Mouse (Mus musculus) stomach, embryonic 14.5 days (tissue): Measurements from ENCODE around the gene Zfp706. TPM values are rescaled to one million over a fixed set of nuclear protein-coding genes. Genes with fewer than 3 reads are reported as not detected.
A peak's percentile ranks its signal among the peaks of the same experiment; 100 is the strongest.

Source experiments
- ATAC-seq: fragments of 200-750 bp; cut with Nextera tagmentation; 2 replicates; pipeline ENCODE4 v1.8.0; 2017; ENCODE audit warnings: low read depth, moderate TSS enrichment; ENCODE audit not compliant: insufficient number of reproducible peaks, insufficient read depth, low FRiP score
- H3K27ac ChIP-seq: fragments of 300-500 bp; sonication (generic); 2 replicates; pipeline ENCODE4 v1.5.1; 2014; ENCODE audit warnings: mild to moderate bottlenecking, low read length, moderate library complexity, mixed read lengths
- H3K27me3 ChIP-seq: fragments of 300-500 bp; sonication (generic); 2 replicates; pipeline ENCODE4 v1.6.1; 2014; ENCODE audit warnings: low read length, control low read depth, mixed read lengths; ENCODE audit not compliant: control insufficient read depth, insufficient read depth
- H3K36me3 ChIP-seq: fragments of 300-500 bp; sonication (generic); 2 replicates; pipeline ENCODE4 v1.6.1; 2014; ENCODE audit warnings: mild to moderate bottlenecking, control low read depth, low read length, moderate library complexity, mixed read lengths; ENCODE audit not compliant: control insufficient read depth, insufficient read depth
- H3K4me1 ChIP-seq: fragments of 300-500 bp; sonication (generic); 2 replicates; pipeline ENCODE4 v1.6.1; 2014; ENCODE audit warnings: low read length, control low read depth, mixed read lengths; ENCODE audit not compliant: control insufficient read depth, insufficient read depth
- H3K4me2 ChIP-seq: fragments of 300-500 bp; sonication (generic); replicated peaks from 2 replicates; pipeline ENCODE4 v1.6.1; 2014; ENCODE audit warnings: low read depth, low read length, control low read depth
- H3K4me3 ChIP-seq: fragments of 300-500 bp; sonication (generic); 2 replicates; pipeline ENCODE4 v1.5.1; 2014; ENCODE audit warnings: low read depth, low read length, control low read depth
- H3K9ac ChIP-seq: fragments of 300-500 bp; sonication (generic); replicated peaks from 2 replicates; pipeline ENCODE4 v1.6.1; 2014; ENCODE audit warnings: low read depth, mild to moderate bottlenecking, control low read depth, low read length, moderate library complexity, mixed read lengths
- H3K9me3 ChIP-seq: fragments of 300-500 bp; sonication (generic); 2 replicates; pipeline ENCODE4 v1.6.1; 2016; ENCODE audit warnings: low read depth, low read length, control low read depth; ENCODE audit not compliant: control insufficient read depth
- WGBS: fragments of 180-500 bp; shearing (Covaris S2); extraction: QIAGEN DNeasy Blood & Tissue Kit; methylation state at CpG from one replicate; pipeline ENCODE4 v1.1.7; 2014; 5-methylcytosine and 5-hydroxymethylcytosine counted together
- polyA plus RNA-seq: library from polyadenylated mRNA; unstranded; fragments of >200 nt; fragmentation: Nextera tagmentation; extraction: Ambion mirVana; gene quantifications from 2 replicates; pipeline ENCODE4 v1.2.1, GENCODE M21; 2014

Gene Zfp706
- polyA plus RNA-seq, 1 experiment from 2014 or later: 417 TPM

DNA sequence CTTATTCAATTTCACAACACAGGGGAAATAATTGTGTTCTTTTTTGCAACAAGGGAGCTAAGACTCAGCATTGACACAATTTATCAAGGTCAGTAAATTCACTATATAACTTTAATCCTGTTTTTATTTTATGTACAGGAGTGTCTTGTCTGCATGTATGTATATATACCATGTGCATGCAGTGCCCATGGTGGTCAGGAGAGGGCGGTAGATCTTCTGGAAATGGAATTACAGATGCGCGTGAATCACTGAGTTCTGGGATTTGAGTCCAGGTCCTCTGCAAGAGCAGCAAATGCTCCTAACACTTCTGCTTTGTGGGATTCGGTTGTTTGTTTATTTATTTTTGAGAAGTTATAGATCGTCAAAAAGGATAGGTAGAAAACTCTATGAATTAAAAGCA is 37.8 kb downstream of the Zfp706 start:
- no peak overlapping the region for H3K27ac ChIP-seq
- H3K4me2 ChIP-seq: no peak overlapping the region
- H3K9ac ChIP-seq: no peak overlapping the region
- no peak overlapping the region for H3K4me3 ChIP-seq
- H3K9me3 ChIP-seq: no peaks in the 10 kb centered on the region
- H3K27me3 ChIP-seq: no peaks in the 10 kb centered on the region
- 0 out of 2 replicates have a peak, but pooled peaks cover 8% of the 10 kb centered on the region for H3K4me1 ChIP-seq
- H3K36me3 ChIP-seq: no peaks in the 10 kb centered on the region
- WGBS: 85% methylated on average over 5 of the region's 5 CpGs
- no peak for ATAC-seq

DNA sequence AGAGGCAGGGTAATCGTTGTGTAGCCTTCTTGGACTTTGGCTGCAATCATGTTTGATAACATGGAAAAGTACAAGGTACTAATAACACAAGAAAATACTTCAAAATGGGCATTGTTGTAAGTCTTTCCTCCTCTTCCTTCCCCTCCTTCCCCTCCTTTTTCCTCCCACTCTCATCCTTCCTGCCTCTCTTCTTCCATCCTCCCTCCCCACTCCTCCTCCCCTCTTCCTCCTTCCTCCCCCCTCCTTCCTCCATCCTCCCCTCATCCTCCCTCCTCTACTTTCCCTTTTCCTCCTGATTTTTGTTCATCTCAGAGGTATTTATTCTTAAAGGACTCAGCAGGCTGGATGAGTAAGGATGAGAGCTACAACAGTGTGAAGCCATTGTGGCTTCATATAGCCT is 39.3 kb downstream of the Zfp706 start:
- Histone ChIP-seq H3K4me3 (no peak overlapping the region), H3K36me3 (no peaks in the 10 kb centered on the region), H3K4me1 (0 out of 2 replicates have a peak, but pooled peaks cover 8% of the 10 kb centered on the region), H3K9ac (no peak overlapping the region), H3K9me3 (no peaks in the 10 kb centered on the region), H3K27me3 (no peaks in the 10 kb centered on the region), H3K27ac (no peak overlapping the region), H3K4me2 (peak overlapping the region; percentile 11)
- no peak for ATAC-seq
- WGBS: 52% methylated on average over 1 of the region's 1 CpGs

DNA sequence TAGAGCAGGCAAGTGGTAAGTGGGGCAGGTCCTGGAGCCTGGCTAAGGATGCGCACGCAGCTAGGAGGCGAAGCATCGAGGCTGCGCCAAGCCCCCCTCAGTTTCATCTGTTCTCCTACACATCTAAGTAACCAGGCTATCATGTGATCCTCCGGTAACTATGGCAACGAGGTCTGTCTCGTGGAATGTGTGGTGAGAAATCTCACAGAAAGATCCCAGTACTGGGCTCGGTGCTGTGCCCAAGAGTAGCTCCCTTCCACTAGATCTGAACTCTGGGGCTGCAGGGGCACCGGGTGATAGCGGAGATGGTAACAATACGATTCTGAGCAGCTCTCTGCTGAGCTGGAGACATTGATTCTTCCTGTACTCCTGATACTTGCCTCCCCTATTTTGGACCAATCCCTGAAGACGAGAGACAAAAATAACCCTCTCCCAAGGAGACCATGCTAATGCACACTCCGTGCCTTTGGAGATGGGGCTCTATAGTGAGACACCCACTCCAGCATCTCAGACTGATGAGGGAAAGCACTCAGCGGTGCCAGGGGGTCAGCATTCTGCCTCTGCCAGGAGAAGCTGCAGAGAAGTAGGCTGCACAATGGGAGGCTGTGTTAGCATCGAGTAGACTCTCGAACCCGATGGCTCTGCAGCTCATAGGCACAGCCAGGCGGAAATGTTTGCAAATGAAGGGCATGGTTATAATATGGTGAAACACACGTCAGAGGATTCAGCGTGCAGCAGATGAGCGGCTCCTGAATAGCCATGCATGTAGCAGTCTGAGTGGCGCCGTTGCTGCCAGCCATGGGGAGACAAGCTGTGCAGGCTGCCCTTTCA is 40.0 kb downstream of the Zfp706 start:
- Histone ChIP-seq H3K4me1 (0 out of 2 replicates have a peak, but pooled peaks cover 8% of the 10 kb centered on the region), H3K9ac (no peak overlapping the region), H3K27ac (no peak overlapping the region), H3K4me3 (0 out of 2 replicates have a peak overlapping the region, but pooled peaks have one; percentile 0), H3K9me3 (no peaks in the 10 kb centered on the region), H3K36me3 (no peaks in the 10 kb centered on the region), H3K27me3 (no peaks in the 10 kb centered on the region), H3K4me2 (peak overlapping the region; percentile 11)
- 33% methylated on average over 24 of the region's 24 CpGs for WGBS
- peak; percentile 60 for ATAC-seq

DNA sequence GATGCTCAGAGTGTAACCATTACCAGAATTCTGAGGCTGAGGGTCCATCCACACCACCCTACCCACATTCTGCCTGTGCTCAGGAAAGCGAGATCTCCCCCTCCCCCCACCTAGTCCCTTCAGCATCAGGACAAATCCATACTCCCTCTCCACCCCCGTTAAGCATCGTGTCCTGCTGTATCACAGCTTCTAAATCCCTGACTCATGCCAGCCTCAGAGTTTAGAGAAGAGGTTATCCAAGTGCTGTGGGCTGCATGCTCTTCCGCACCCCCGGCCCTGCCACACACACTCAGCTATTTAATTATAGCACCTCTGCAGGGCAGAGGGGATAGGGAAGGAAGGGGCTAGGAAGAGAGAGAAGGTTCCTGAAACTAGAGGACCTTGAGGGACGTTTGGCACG is 40.6 kb downstream of the Zfp706 start:
- Histone ChIP-seq H3K36me3 (no peaks in the 10 kb centered on the region), H3K4me1 (0 out of 2 replicates have a peak, but pooled peaks cover 8% of the 10 kb centered on the region), H3K9me3 (no peaks in the 10 kb centered on the region), H3K27me3 (no peaks in the 10 kb centered on the region), H3K9ac (no peak overlapping the region), H3K4me2 (peak overlapping the region; percentile 11), H3K4me3 (no peak overlapping the region), H3K27ac (no peak overlapping the region)
- WGBS: 39% methylated on average over 7 of the region's 7 CpGs
- peak; percentile 18; the same call in 1 of the 2 replicates for ATAC-seq

DNA sequence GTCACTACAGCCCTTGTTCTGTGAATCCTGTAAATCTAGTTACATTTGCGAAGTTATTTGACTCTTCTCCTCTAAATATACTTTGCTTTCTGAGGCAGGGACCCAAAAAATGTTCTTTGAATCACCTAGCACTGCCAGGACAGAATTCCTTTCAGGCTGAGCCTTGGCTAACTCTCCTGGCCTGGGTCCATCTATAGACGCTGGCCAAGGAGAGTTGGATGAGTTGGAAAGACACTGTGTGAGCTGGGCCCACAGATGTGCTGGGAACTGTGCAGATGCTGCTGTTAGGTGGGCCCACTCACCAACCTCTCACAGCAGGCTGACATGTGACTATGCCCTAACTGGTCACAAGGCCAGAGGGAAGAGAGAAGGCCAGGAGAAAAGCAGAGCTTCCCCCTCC is 41.1 kb downstream of the Zfp706 start:
- Histone ChIP-seq H3K36me3 (no peaks in the 10 kb centered on the region), H3K4me2 (no peak overlapping the region), H3K9me3 (no peaks in the 10 kb centered on the region), H3K9ac (no peak overlapping the region), H3K4me1 (0 out of 2 replicates have a peak, but pooled peaks cover 8% of the 10 kb centered on the region), H3K4me3 (no peak overlapping the region), H3K27me3 (no peaks in the 10 kb centered on the region), H3K27ac (no peak overlapping the region)
- ATAC-seq: no peak
- 78% methylated on average over 2 of the region's 2 CpGs for WGBS

DNA sequence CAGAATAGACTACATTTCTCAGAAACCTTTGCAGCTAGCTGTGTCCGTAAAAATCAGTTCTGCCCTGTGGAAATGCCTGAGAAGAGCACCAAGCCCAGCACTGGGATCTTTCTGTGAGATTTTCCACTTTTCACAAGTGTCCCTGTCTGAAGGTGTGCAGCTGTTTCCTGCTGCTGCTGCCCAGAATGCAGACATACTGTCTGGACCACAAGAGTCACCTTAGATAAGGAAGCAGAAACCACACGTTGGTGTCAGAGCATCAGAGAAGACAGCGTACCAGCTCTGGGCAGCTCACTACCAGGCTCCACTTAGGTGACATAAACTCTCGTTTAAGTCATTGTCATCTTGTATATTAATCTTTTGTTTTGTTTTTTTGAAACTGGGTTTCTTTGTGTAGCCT is 41.8 kb downstream of the Zfp706 start:
- Histone ChIP-seq H3K9ac (no peak overlapping the region), H3K4me3 (no peak overlapping the region), H3K27me3 (no peaks in the 10 kb centered on the region), H3K27ac (no peak overlapping the region), H3K9me3 (no peaks in the 10 kb centered on the region), H3K4me1 (0 out of 2 replicates have a peak, but pooled peaks cover 8% of the 10 kb centered on the region), H3K4me2 (no peak overlapping the region), H3K36me3 (no peaks in the 10 kb centered on the region)
- 71% methylated on average over 4 of the region's 4 CpGs for WGBS
- no peak for ATAC-seq

DNA sequence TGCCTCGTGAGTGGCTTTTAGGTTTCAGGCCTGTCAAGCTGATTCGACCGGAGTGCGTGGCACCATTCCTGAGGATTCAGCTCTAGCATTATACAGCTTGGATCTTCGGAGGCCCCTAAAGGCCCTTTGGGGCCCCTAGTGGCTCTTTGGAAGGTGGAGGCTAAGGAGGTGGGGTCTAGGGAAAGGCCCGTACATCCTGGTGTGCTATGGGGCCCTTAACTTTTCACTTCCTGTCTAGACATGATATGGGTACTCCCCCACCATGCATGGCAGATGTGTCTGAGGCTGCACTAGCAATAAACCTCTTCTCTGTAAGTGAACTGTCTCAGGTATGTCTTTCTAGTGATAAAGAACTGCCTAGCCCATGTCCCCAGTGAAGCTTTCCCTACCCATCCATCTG is 44.6 kb downstream of the Zfp706 start:
- no peaks in the 10 kb centered on the region for H3K9me3 ChIP-seq
- H3K27ac ChIP-seq: no peak overlapping the region
- no peaks in the 10 kb centered on the region for H3K36me3 ChIP-seq
- no peaks in the 10 kb centered on the region for H3K27me3 ChIP-seq
- H3K4me1 ChIP-seq: 0 out of 2 replicates have a peak, but pooled peaks cover 8% of the 10 kb centered on the region
- ATAC-seq: no peak
- no peak overlapping the region for H3K9ac ChIP-seq
- no peak overlapping the region for H3K4me3 ChIP-seq
- no peak overlapping the region for H3K4me2 ChIP-seq
- WGBS: 92% methylated on average over 6 of the region's 6 CpGs

DNA sequence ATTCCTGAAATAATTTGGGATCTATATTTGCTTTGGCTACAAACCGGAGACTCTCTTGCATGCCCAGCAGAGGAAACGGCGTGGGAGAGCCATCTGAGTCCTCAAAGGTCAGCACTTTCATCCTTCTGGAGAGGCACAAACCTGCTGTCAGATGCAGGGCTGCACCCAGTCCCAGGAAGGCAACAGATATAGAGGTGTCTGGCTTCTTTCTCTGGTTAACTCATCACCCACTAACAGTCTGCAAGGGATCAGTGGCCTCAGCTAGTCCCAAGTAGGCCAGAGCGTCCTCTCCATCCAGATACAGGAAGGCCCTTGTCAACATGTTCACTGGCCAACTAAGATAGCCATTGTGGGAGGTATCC is 46.7 kb downstream of the Zfp706 start:
- no peaks in the 10 kb centered on the region for H3K4me1 ChIP-seq
- H3K9me3 ChIP-seq: no peaks in the 10 kb centered on the region
- no peaks in the 10 kb centered on the region for H3K36me3 ChIP-seq
- H3K27me3 ChIP-seq: no peaks in the 10 kb centered on the region
- H3K4me2 ChIP-seq: no peak overlapping the region
- H3K9ac ChIP-seq: no peak overlapping the region
- H3K4me3 ChIP-seq: no peak overlapping the region
- WGBS: 79% methylated on average over 4 of the region's 4 CpGs
- no peak overlapping the region for H3K27ac ChIP-seq
- ATAC-seq: no peak
